Mouse (Mus musculus) layer of hippocampus, adult 11-12 months (tissue): ENCODE data around the gene Sox1.

Experiments
- DNase-seq: peaks from one replicate; pipeline ENCODE4 v3.0.0; 2022; ENCODE audit warnings: low spot score

Sox1 gene

GRCm38 (mm10) chr8:12389116-12389471 is 6.0 kb upstream of the Sox1 start:
- DNase-seq, result no peak

GRCm38 (mm10) chr8:12389801-12390639 is 5.1 kb upstream of the Sox1 start:
- no peak for DNase-seq

GRCm38 (mm10) chr8:12390640-12391365 is 4.3 kb upstream of the Sox1 start:
- no peak for DNase-seq

- no peak for DNase-seq
These were observed 3.5 kb upstream of the Sox1 start for GRCm38 (mm10) chr8:12391366-12392250.

GRCm38 (mm10) chr8:12392801-12393200 is 2.3 kb upstream of the Sox1 start:
- DNase-seq, result no peak

GRCm38 (mm10) chr8:12394385-12395000 is 602 bp upstream of the Sox1 start:
- no peak for DNase-seq

GRCm38 (mm10) chr8:12396501-12397345 is 1.6 kb downstream of the Sox1 start:
- no peak for DNase-seq

GRCm38 (mm10) chr8:12397346-12397925 is 2.3 kb downstream of the Sox1 start:
- DNase-seq, result no peak

GRCm38 (mm10) chr8:12398011-12398945 is 3.2 kb downstream of the Sox1 start:
- no peak for DNase-seq

GRCm38 (mm10) chr8:12399421-12400205 is 4.5 kb downstream of the Sox1 start:
- DNase-seq, result no peak

GRCm38 (mm10) chr8:12400611-12401390 is 5.7 kb downstream of the Sox1 start:
- DNase-seq, result peak; percentile 32

- no peak for DNase-seq
These were observed 6.5 kb downstream of the Sox1 start for GRCm38 (mm10) chr8:12401391-12402270.

- DNase-seq, result no peak
These were observed 7.6 kb downstream of the Sox1 start for GRCm38 (mm10) chr8:12402709-12403108.

- DNase-seq, result no peak
These were observed 12.9 kb downstream of the Sox1 start for GRCm38 (mm10) chr8:12408020-12408419.

- DNase-seq, result no peak
These were observed 14.9 kb downstream of the Sox1 start for GRCm38 (mm10) chr8:12409976-12410375.

- DNase-seq, result no peak
These were observed 22.0 kb downstream of the Sox1 start for GRCm38 (mm10) chr8:12417056-12417455.

- no peak for DNase-seq
These were observed 25.4 kb downstream of the Sox1 start for GRCm38 (mm10) chr8:12420537-12420936.
